Mouse (Mus musculus) bone marrow, adult 2 months (tissue): ENCODE results near the gene BC034090. TPM values are rescaled to one million over a fixed set of nuclear protein-coding genes. Genes with fewer than 3 reads are reported as not detected.
"Not testable (repeated sequence)": the region's sequence is repeated elsewhere in the genome, so short reads cannot be mapped to it uniquely, and the experiment has no call there.

ENCODE experiments used
- H3K27ac ChIP-seq: fragments of 200-500 bp; 2 replicates; pipeline ENCODE4 v1.5.1; 2012; ENCODE audit warnings: low read depth, mild to moderate bottlenecking, control low read depth, inconsistent platforms, low read length; ENCODE audit not compliant: control insufficient read depth, poor library complexity, insufficient read depth
- H3K4me1 ChIP-seq: fragments of 200-500 bp; 2 replicates; pipeline ENCODE4 v1.6.1; 2011; ENCODE audit warnings: low read length; ENCODE audit not compliant: control insufficient read depth, insufficient read depth
- H3K4me3 ChIP-seq: fragments of 200-500 bp; replicated peaks from 2 replicates; pipeline ENCODE3; 2011; ENCODE audit warnings: mild to moderate bottlenecking, low read depth, low read length, control low read depth; ENCODE audit not compliant: control insufficient read depth
- CTCF ChIP-seq: fragments of 200-500 bp; IDR thresholded peaks from 2 replicates; pipeline ENCODE4 v1.5.1; 2011; ENCODE audit warnings: low read length, control low read depth; ENCODE audit not compliant: control insufficient read depth, insufficient read depth
- POLR2A ChIP-seq: fragments of 200-500 bp; IDR thresholded peaks from 2 replicates; pipeline ENCODE4 v1.6.1; 2011; ENCODE audit warnings: low read depth, mild to moderate bottlenecking, control low read depth, low read length, borderline replicate concordance; ENCODE audit not compliant: control insufficient read depth
- WGBS: fragments of 180-500 bp; shearing (Covaris S2); methylation state at CpG from one replicate; pipeline ENCODE4 v1.1.7; 2018; 5-methylcytosine and 5-hydroxymethylcytosine counted together
- polyA plus RNA-seq: library from polyadenylated mRNA; stranded (reverse); fragments of >200 nt; gene quantifications from 2 replicates; pipeline ENCODE4 v1.2.4, GENCODE M21; 2011; ENCODE audit warnings: low replicate concordance; ENCODE audit not compliant: missing spikeins, insufficient read depth, insufficient read length

The BC034090 gene
- polyA plus RNA-seq, 1 experiment, result 2.5 TPM

DNA sequence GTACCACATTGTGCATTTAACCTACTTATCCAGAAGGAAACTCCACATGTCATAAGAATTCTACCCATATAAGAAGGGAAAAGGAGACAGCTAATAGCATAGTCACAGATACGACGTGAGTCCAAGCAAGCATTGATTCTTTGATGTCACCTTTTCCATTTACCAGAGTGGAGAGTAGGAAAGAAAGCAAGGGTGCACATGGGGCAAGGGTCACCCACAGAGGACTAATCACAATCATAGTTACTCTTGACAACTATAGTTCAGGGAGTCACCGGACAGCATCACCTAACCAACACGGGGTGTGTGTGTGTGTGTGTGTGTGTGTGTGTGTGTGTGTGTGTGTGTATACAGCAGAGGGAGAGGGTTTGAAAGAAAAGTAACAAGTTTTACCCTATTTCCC lies 31.5 kb upstream of the BC034090 start:
- peaks cover 1% of the 10 kb centered on the region; the same call in 1 of the 2 replicates for H3K4me1 ChIP-seq
- 93% methylated on average over 4 of the region's 4 CpGs for WGBS
- no peak overlapping the region for H3K27ac ChIP-seq
- H3K4me3 ChIP-seq, result no peak overlapping the region
- TF ChIP-seq CTCF (no peak), POLR2A (no peak)

DNA sequence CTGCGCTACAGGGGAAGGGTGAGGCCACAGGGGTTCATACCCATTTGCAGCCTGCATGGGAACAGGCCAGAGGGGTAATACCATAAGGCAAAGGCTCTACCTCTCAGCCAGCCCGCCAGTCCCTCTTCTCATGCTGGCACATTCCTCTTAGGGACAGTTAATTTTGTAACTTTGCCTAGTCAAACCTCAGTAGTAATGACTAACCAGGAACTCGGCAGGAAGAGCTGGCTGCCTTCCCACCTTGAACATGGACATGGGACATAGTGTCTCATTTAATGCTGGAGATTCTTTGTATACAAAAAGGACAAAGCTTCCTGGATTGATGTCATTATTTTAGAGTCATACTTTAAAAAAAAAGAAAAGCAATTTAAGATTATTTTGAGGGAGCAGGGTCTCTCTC lies 30.7 kb upstream of the BC034090 start:
- no peak overlapping the region for H3K27ac ChIP-seq
- peaks cover 1% of the 10 kb centered on the region; the same call in 1 of the 2 replicates for H3K4me1 ChIP-seq
- no peak for TF ChIP-seq POLR2A
- no peak overlapping the region for H3K4me3 ChIP-seq
- WGBS, result 76% methylated on average over 3 of the region's 3 CpGs

DNA sequence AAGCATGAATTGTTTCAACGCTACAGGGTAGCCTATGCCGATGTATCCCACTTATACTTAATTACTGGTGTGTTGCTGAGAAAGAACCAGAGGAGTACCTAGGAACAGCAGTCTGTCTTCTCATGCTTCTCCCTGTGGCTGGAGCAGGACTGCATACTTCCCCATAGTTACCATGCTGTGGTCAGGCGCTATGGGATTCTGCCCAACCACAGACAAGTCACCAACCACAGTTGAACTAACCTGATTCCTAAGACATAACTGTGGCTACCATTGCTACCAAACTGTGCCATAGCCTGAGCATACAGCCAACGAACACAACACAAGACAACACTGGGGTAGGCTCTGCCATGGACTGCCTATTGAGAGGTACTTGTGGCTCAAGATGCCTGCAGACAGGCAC lies 28.7 kb upstream of the BC034090 start:
- TF ChIP-seq POLR2A (no peak), CTCF (no peak)
- H3K27ac ChIP-seq, result no peak overlapping the region
- 58% methylated on average over 4 of the region's 4 CpGs for WGBS
- no peak overlapping the region for H3K4me3 ChIP-seq
- peaks cover 1% of the 10 kb centered on the region; the same call in 1 of the 2 replicates for H3K4me1 ChIP-seq

DNA sequence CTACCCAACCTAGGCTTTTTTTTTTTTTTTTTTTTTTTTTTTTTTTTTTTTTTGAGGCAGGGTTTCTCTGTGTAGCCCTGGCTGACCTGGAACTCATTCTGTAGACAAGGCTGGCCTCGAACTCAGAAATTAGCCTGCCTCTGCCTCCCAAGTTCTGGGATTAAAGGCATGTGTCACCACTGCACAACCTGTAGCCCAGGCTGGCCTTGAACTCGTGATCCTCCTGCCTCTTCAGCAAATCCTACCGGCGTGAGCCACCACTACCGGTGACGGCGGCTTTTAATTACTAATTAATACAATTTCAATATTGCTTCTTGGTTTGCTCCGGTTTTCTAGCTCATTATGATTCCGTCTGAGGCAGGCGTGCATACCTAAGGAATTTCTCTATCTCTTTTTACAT lies 18.3 kb upstream of the BC034090 start:
- 81% methylated on average over 10 of the region's 10 CpGs for WGBS
- H3K4me1 ChIP-seq, H3K4me3 ChIP-seq, H3K27ac ChIP-seq: not testable (repeated sequence)

DNA sequence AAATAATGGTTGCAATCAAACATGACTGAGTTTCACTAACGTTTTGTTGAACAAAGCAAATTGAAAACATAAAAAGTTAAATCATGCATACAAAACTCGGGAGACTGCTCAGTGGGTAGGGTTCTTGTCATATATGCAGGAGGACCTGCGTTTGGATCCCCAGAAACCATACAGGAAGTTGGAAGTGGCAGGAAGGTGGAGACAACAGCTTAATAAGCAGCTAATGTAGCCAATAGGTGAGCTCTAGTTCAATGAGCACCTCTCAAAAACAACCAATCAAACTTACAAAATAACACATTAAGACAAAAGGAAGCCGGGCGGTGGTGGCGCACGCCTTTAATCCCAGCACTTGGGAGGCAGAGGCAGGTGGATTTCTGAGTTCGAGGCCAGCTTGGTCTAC lies 10.1 kb upstream of the BC034090 start:
- Histone ChIP-seq H3K4me1 (no peaks in the 10 kb centered on the region), H3K27ac (no peak overlapping the region), H3K4me3 (no peak overlapping the region)
- WGBS, result 79% methylated on average over 8 of the region's 8 CpGs
- TF ChIP-seq CTCF (no peak), POLR2A (no peak)

DNA sequence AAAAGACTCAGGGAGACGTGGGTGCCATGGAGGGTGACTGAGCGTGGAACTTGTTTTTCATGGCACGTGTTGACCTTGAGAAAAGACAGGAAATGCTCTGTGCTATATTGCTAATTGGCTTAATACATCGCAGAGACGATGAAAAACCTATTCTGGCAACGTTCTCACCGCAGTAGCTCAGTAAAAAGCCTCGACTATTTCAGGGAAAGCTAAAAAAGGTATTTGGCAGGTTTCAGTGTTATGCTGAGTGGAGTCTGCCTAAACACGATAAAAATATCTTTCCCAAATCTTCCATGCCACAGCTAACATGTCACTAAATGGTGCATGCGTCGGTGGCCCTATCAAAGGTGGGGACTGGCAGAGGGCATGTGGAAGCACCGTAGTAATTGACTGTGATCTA lies 8.9 kb upstream of the BC034090 start:
- Histone ChIP-seq H3K4me1 (no peaks in the 10 kb centered on the region), H3K4me3 (no peak overlapping the region), H3K27ac (no peak overlapping the region)
- no peak for TF ChIP-seq CTCF
- TF ChIP-seq POLR2A, result no peak
- WGBS, result 67% methylated on average over 12 of the region's 12 CpGs

DNA sequence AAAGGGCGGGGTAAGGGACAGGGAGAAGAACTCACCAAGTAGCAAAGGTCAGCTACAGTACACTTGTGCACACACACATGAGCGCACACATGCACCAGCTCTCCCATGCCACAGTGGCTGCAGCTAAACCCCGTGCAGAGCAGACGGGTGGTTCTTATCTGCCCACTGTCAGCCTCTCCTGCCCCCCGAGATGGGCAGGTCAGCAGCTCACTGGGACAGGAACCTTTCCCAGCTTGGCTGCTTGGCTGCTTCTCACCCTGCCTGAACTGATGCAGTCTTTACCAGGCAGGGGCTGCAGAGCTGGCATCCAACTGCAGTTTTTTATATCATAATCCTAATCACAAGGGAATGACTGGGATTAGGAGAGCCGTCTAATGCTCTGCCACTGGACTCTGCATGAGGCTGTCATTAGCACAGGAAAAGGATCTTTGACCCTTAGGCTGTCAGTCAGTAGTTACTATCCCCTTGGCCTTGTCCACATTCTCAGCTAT lies 8.4 kb upstream of the BC034090 start:
- no peaks in the 10 kb centered on the region for H3K4me1 ChIP-seq
- no peak overlapping the region for H3K27ac ChIP-seq
- TF ChIP-seq POLR2A (no peak), CTCF (no peak)
- 50% methylated on average over 6 of the region's 6 CpGs for whole genome bisulfite sequencing
- H3K4me3 ChIP-seq, result no peak overlapping the region

DNA sequence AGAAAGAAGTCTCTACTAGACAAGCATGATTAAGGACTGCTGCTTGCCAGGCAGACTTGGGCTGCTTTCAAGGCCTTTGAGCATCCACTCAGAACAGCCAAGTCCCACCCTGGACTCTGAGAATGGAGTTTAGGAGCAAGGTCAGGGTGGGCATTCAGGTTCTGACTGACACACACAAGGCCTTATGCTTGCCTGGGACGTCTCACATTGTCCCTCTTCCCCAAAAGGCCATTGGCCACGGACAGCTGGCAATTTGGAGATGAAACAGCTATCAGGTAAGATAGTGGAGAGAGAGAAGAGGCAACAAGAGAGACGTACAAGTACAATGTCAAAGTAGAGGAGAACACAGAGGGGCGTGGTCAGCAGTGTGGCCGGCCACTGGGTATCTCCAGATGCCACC lies 7.4 kb upstream of the BC034090 start:
- Histone ChIP-seq H3K4me3 (no peak overlapping the region), H3K27ac (no peak overlapping the region), H3K4me1 (no peaks in the 10 kb centered on the region)
- 68% methylated on average over 5 of the region's 5 CpGs for WGBS
- TF ChIP-seq CTCF, result no peak
- no peak for TF ChIP-seq POLR2A

DNA sequence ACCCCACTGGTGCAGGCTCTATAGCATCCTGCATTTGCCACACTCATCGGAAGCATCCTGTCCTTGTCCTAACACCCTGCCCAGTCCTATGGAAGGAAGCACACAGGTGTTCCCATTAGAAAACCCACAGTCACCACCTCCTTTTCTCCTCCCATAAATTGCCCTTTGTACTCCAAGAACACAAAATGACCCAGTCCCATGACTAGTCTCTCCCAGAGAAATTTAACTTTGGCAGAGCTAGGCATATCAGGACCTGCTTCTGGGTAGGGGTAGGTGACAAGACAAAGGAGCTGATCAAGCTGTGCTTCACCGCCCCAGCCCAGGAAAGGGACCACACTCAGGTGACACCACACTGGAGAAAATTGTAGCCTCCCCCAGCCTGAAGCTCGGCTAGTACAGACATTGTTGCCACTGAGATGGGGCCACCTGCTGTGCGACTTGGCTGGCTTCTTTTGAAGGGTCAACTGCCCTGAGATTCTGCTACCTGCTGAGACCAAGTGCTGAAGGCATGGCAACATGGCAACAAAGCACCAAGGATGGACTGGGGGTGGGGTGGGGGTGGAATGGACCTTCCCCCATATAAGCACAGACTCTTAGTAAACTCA lies 6.4 kb upstream of the BC034090 start:
- 74% methylated on average over 4 of the region's 4 CpGs for WGBS

More for the DNA sequence above, 6.4 kb upstream of the BC034090 start:
- H3K4me1 ChIP-seq, result no peaks in the 10 kb centered on the region
- H3K27ac ChIP-seq, result no peak overlapping the region
- no peak overlapping the region for H3K4me3 ChIP-seq
- no peak for TF ChIP-seq POLR2A
- no peak for TF ChIP-seq CTCF
